Mouse (Mus musculus) fat pad, adult 2 months (tissue): ENCODE data around the gene Fbxl5.

Experiments
- DNase-seq: peaks from one replicate; pipeline ENCODE4 v3.0.0-alpha.2; 2011; ENCODE audit warnings: low read depth, low spot score; ENCODE audit errors: extremely low read depth

Fbxl5 gene

DNA sequence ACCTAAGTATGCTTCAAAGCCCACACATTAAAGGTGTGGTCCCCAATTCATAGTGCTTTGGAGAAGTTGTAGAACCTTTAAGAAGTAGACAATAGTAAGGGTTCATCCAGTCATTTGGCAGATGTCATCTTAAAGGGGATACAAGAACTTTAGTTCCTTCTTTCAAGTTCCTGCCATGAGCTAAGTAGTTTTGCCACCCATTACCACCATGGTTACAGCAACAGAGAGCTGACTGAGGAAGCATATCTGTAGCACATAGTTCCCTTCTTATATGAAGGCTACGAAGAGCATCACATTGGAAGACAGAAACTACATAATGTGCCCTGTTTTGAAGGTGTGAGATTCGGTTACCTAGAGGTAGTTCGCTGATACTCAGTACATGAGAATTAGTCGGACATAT lies 34.8 kb downstream of the Fbxl5 start:
- DNase-seq, result no peak

DNA sequence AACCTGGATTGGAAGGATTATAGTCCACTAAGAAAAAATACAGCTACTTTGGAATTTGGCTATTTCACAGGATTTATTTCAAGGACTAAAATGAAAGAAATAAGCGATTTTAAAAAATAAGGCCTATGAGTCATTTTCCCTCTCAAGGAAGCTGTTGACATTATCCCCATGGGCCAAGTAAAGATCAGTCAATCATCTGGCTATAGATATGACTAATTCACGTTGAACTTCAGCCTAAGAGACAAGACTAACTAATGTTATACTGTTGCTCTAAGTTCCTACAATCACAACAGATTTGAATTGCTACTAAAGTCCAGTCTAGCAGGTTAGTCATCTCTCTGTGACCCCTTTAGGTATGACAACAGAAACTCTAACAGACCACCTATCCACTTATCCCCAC lies 37.4 kb downstream of the Fbxl5 start:
- no peak for DNase-seq

DNA sequence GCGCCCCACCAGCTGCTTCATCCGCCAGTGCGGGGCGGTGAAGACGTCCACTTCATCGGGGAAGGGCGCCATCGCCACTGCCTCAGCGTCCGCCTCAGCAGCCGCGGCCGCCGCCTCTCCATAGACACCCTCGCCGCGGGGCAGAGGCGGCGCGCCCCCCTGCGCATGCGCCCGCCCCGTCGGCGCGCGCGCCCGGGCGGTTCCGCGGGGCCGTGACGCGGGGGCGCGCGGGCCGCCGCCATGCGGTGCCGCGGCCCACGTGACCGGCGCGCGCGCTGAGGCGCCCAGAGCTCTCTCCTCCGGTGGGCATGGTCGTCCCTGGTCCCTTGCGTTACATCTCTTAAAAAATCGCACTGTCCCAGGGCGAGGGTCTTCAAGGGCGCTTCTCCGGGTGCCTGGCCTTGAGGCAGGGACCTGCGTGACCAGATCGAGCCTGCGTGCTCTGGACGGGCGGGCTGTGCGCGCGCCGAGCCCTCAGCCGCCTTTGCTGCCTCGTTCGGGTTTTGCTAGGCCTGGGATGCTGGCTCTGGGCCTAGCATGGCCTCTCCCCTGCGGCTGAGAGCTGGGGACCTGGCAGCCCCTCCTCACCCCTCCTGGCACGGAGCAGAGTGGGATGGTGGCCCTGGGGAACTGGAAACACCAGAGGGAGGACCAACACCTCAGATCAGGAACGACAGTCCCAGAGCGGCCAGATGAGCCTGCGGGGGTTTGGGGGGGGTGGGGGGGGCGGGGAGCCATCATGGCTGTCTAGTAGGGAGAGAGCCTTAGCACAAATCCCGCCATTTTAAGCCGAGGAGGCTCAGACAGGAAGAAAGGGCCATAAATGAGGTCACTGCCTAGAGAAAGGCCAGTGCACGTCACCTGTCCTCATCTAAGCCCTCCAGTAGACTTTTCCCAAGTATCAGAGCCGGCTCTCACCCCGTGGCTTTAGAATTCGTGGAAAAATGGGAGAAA lies 39.2 kb downstream of the Fbxl5 start:
- DNase-seq, result no peak

DNA sequence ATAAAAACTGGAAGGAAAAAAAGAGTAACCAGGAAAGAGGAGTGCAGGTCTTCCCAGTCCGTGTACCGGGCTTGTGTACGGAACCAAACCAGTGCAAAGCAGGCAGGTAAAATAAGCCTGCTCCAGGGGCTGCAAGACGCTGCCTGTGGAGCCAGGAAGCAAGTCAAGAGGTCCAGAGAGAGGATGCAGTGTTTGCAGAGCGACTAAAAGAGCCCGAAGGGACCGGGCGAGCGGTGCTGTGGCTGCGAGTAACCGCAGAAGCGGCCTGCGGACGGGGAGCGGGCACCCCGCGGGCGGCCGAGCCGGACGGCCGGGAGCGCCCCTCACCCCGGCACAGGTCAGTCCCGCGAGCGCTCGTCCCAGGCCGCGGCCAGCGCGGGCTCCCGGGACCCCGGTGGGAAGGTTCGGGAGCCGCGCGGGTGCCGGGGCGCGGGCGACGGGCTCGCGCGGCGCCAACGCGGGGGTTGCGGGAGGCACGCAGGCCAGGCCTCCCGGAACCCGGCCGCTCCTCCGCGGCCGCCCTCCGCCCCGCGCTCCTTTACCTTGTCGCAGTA lies 39.9 kb downstream of the Fbxl5 start:
- no peak for DNase-seq

DNA sequence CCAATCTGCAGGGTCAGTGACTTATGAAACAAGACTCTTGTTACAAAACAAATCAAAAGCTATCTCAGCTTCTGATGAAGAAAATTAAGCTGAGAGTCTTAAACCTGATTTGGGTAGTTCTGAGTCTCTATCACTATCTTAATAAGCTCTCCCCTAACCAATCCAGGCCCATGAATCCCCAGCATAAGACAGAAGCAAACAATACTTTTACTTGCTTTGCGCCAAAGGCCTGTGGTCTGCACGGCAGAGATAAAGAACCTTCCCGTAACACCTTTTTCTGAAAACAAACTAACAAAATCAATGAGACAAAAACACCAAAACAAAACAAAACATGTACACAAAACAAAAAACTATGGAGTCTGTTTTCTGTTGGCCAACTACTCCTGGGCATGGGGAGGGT lies 42.9 kb downstream of the Fbxl5 start:
- no peak for DNase-seq

DNA sequence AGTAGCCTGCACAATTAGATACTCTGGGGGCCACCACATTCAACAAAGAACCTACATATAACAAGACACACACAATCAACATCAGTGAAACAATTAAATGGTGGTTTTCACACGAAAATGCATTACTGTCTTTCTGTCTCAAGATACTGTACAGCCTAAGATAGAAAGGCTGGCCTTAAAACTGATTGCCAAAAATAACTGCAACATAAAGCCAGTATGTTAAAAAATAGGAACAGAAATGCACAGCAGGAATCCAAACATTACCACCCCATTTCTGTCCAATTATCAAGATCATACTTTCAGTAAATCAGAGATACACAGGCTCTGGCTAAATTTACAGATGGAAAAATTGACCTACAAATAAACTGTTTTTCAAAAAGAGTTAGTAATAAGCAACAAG lies 44.4 kb downstream of the Fbxl5 start:
- no peak for DNase-seq

DNA sequence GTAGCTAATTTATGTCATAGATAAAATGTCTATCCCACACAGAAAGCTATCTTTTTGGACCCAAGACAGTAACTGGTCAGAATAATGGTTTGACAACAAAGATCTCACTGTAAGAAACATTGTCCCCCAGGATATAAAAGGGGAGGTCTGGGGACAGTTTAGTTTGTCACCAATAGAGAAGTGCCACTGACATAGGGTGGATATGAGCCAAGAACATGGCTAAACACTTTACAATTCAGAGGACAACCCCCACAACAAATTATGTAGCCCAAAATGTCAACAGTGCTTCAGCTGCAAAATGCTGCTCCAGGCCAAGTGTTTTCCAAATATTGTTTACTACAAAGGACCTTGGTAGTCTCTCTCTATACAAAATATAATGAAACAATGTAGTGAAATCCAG lies 45.0 kb downstream of the Fbxl5 start:
- DNase-seq, result no peak

DNA sequence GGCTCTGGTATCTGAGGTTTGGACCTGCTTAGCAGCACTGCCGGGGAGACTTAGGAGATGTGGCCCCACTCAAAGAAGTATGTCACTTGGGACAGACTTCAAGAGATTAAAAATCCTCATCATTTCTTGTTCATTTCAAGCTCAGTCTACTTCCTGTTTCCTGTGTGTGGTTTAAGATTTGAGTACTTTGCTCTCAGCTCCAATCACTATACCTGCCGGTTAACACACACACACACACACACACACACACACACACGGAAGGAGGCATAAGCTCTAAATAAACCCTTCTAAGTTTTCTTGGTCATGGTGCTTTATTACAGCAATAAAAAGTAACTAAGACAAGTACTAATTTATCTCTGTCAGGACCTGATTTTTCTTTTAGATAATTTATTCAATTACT lies 49.9 kb downstream of the Fbxl5 start:
- no peak for DNase-seq

DNA sequence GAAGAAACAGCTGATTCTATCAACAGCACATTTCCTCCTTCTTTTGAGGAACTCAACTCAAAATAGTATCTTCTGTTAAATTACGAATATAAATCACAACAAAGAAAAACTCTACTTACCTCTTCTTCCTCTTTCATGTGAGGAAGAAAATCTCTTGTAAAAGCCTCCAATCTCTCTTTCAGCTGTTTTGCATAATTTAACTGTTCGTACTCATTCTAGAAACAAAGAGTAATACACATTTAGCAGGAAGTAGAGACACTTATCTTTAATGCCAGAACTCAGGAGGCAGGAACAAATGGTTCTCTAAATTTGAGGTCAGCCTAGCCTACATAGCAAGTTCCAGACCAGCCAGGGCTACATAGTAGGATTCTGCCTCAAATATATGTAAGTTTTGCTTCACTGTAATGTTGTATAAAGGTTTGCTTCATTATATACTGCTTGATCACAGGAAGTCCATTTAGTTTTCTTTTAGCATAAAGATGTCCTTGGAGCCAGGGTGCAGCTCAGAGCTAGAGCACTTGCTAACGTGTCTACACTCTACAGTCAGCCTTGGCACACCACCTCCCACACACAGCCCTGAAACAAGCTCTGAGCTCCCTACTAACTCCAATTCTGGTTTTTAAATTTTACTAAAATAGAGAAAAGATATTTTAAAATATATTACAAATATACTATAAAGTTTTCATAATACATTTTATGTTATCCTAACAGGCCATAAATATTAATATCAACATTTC lies 50.7 kb downstream of the Fbxl5 start:
- no peak for DNase-seq

DNA sequence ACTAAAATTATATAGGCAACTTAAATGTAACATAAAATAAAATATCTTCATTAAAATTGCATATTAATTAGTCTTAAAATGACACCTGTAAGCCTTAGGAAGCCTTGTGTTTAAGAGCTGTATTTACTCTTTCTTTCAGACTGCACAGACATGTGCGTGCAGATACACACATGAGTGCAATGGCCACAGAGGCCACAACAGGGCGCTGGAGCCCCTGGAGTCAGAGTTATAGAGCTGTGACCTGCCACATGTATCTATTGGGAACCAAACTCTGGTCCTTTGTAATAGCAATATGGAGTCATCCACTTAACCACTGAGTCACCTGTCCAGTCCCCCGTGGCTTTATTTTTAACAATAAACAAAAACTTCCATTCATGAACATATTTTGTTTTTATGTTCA lies 72.3 kb downstream of the Fbxl5 start:
- DNase-seq, result no peak

DNA sequence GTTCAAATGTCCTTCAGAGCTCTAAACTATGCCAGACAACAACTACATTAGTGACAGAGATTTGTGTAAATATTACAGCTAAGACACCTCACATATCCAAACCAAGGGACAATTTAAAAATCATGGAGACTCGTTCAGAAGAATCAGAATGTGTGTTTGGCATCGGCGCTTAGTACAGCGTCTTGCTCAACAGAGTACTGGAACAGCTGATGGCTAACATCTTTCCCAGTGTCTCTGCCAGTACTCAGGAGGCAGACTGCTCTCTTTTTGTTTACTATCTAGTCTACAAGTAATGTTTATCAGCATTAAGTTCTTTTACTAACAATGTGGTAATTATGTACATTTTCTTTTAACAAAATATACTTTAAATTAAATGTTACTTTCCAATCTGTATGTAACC lies 73.4 kb downstream of the Fbxl5 start:
- no peak for DNase-seq

DNA sequence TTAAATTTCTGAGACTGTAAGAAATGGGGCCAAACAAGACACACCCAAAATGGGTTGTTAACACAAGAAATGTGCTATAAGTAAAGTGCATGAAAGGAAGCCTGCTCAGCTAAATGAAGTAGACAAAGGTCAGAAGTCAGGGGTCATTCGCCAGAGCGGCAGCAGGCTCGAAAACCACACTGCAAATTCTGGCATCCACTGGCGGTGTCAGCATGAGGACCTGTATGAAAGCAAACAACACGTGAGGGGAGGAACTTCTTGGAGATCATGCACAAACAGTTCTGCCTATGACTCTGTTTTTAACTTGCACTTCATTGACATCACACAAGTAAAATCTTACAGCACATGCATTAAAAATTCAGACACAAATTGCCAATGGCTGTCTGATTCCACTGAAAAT lies 76.3 kb downstream of the Fbxl5 start:
- no peak for DNase-seq

DNA sequence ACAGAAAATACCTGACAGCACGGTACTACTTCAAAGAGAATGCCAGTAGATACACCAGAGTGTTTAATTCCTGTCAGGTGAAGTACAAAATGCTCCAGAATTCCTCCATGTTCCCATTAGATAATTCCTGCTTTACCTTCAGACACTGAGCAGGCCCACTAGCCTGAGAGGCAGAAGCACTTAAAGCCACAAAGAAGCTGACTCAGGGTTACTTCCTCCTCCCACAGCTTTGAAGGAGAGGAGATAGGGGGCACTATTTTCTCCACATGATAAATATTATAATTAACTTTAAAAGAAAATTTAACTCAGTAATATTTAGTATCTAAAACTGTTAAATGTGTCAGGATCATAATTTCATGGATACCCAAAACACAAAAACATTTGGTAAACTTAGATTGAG lies 77.3 kb downstream of the Fbxl5 start:
- DNase-seq, result no peak

DNA sequence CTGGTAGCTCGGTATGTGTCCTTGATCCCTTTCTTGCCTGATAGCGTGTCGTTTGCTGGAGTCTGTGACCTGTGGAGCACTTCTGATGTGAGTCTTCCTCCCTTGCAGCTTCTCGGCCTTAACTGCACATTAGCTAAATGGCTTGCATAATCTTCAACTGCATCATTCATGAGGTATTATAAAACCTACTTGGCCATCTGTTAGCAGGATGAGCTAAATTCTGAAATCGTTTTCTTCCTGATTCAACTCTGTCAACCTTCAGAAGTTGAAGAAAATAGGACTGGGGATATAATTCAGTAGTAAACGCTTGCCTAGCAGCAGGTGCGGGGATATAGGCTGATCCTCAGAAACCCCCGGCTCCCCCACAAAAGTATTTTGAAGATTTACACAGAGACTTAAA lies 89.1 kb downstream of the Fbxl5 start:
- no peak for DNase-seq

DNA sequence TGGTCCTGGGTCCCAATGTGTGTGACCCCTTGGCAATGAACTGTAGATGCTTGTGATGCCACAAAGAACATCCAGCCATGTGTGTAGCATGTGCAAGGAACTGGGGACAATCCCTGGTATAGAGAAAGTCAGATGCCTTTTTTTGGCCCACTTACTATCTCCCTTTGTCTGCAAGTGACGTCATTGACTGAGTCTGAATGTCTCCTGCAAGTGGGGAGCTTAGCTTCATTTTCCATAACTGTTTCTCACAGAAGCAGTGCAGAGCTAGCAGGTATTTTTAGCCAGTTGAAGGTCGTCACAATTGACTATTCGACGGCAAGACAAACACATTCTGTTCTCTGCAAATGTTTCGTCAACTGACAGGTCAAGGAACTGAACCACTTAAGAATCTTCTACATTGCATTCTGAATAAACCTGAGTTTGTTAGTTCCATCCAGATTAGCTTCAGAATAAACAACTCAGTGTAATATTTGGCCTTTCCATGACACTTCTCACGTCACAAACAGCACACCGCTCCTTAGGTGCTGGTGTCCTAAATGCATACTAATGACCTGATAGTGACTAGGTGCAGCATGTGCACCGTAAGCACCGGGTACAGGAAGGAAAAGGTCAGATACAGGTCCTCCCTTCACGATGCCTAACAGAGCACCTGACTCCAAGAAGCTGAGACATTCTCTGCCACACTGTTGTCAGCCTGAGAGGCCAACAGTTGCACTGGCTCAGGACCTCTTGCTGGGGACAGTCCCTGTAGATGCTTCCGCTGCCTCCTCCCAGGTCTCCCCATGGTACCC lies 92.9 kb downstream of the Fbxl5 start:
- no peak for DNase-seq

DNA sequence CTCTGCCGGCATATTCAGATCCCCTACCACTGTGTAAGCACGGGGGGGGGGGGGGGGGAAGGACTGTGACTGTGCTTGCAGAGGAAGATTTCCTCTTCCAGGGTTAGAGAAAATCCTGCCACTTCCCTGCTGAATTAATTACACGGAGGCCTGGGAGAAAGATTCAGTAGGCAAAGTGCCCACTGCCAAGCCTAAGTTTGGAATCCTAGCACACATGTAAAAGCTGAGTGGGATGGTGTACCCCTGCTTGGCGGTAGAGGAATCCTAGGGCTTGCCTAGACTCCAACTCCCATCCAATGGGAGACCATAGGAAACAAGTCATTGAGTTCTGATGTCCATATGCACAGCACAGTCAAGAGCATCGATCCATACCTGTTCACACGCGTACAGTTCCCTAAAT lies 97.6 kb downstream of the Fbxl5 start:
- DNase-seq, result no peak

DNA sequence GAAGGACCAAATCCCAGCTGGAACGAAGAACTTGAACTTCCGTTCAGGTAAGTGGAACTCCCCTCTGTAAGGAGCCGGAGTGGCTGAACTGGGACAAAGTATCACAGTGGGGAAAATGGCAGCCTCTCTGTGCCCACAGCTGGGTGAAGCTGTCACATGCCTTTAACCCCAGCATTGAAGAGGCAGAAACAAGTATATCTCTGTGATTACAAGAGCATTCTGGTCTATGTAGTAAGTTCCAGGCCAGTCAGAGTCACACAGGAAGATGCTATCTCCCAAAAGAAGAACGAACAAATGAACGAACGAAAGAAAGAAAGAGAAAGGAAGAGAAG lies 99.0 kb downstream of the Fbxl5 start:
- no peak for DNase-seq

DNA sequence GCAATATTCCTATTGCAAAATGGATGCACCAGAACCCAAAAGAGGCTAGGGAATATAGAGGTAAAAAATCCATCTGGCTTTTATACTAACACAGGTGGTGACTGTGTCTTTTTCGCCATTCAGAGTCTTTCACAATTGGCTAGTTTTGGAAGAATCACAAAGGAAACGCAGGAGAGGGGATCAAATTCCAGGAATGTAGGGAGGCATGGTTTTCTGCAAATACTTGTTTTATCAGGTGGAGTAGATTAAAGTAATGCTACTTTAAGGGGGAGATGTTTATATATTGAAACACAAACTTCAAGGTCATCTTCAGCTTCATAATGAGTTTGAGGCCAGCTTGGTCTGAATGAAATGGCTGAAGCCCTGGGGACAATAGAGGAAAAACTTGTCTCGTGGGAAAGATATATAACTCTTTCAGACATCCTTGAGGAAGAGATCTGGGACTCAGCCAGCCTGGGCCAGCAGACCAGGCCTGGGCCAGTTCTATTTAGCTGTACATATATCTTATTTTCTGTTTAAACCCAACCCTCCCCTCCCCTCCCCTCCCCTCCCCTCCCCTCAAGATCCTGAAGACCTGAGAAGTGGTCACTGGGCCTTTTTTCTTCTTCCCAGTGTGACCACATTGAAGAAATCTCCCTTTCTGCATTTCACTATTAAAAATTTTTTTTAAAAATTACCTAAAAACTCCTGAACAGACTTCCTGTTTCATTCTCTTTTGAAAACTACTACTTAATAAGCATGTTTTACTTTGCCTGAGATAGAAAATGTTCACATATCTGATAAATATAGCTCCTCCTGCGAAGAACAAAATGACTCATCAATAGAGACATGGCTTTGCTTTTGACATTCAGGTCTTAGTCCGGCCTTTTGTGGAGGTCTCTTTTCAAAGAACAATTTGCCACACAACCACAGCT lies 99.6 kb downstream of the Fbxl5 start:
- no peak for DNase-seq

DNA sequence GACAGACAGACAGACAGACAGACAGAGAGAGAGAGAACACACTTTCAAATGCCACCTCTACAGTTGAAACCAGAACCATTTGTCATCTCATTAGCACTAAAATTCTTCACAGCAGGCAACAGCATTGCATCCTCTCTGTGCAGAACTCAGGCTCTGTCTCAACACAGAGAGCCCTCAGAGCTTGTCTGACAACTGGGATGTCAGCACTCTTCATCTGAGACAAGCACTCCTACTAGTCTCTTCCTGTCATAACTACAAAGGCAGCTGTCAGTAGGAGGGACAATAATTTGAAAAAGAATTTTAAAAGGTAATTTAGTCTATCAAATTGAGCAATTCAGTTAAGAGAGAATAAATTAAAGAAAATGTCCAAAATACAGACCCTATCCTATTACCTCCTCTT lies 122.2 kb downstream of the Fbxl5 start:
- no peak for DNase-seq

DNA sequence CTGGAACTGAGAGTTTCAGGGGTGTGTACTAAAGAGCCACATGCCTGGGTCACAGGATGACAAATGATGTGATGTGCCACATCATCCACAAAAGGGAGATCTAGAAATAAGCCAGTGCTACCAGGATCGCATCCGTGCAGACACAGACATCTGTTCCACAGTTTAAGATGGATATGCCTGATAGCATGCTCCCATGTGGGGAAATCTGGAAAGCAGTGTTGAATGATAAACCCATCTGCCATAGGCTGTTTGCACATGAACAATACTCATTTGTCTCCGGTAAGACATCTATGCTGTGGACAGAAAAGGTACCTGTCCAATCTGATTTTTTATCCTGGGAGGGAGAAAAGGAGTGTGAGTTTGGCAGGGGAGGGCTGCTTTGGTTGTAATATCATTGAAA lies 124.3 kb downstream of the Fbxl5 start:
- DNase-seq, result no peak
